In the genomic region with DNA sequence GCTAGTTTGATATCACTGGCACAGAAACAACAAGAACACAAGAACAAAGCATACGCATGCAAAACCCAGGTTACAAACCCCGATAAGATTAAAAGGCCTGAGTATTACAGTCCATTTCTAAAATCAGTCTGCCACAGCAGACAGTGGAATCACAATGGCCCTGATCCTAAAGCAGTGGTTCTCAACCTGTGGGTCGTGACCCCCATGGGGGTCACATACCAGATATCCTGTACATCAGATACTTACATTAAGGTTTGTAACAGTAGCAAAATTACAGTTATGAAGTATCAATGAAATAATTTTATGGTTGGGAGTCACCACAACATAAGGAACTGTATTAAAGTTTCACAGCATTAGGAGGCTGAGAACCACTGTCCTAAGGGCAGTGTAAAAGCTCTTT, we compare ENCODE assay signal across 27 mouse cellular contexts.
"Had no signal": no experiment of that assay in that cellular context is flagged by ENCODE, and none has a peak within 500 bp of the region (broad histone marks: within the 10 kb centered on the region; RNA-seq: fewer than 3 reads in every experiment).

No protein-coding gene starts in this region.

- H3K27me3 ChIP-seq: heart, embryonic 13.5 days; heart, embryonic 15.5 days; hindbrain, embryonic 12.5 days; intestine, embryonic 15.5 days; kidney, embryonic 15.5 days; limb, embryonic 12.5 days had no signal

- H3K27ac ChIP-seq: gastrocnemius, adult 2 months; heart, adult 2 months; heart, embryonic 13.5 days; heart, embryonic 15.5 days; hindbrain, embryonic 10.5 days; hindbrain, embryonic 12.5 days; hindbrain, embryonic 14.5 days; intestine, embryonic 15.5 days; kidney, embryonic 15.5 days; kidney, postnatal 0 days; left cerebral cortex, adult 2 months; limb, embryonic 10.5 days; limb, embryonic 12.5 days had no signal

- H3K9ac ChIP-seq: forebrain, postnatal 0 days; heart, embryonic 13.5 days; heart, embryonic 15.5 days; hindbrain, embryonic 12.5 days; hindbrain, embryonic 14.5 days; intestine, embryonic 15.5 days; kidney, embryonic 15.5 days; limb, embryonic 12.5 days had no signal

- H3K9me3 ChIP-seq: heart, embryonic 13.5 days; heart, embryonic 15.5 days; hindbrain, embryonic 10.5 days; hindbrain, embryonic 12.5 days; intestine, embryonic 15.5 days; kidney, embryonic 15.5 days; limb, embryonic 10.5 days; limb, embryonic 12.5 days had no signal

- DNase-seq: forebrain, postnatal 0 days; gastrocnemius, adult 2 months; gastrocnemius, postnatal 10 days; gastrocnemius, postnatal 25 days; heart, adult 2 months; heart, postnatal 14 days; heart, postnatal 36 days; kidney, adult 18-20 months; kidney, adult 8-10 months; kidney, postnatal 14 days; kidney, postnatal 36 days; layer of hippocampus, adult 9-11 months; lung, adult 2 months had no signal

- H3K4me2 ChIP-seq: heart, embryonic 13.5 days; heart, embryonic 15.5 days; hindbrain, embryonic 12.5 days; hindbrain, embryonic 14.5 days; intestine, embryonic 15.5 days; kidney, embryonic 15.5 days; limb, embryonic 12.5 days had no signal

- ATAC-seq: forebrain, postnatal 0 days; hindbrain, embryonic 16.5 days; inflammation-experienced regulatory T-cells, adult 6 months; intestine, embryonic 15.5 days; intestine, postnatal 0 days had no signal

- H3K36me3 ChIP-seq: heart, embryonic 13.5 days; heart, embryonic 15.5 days; hindbrain, embryonic 10.5 days; hindbrain, embryonic 12.5 days; intestine, embryonic 15.5 days; kidney, embryonic 15.5 days; limb, embryonic 10.5 days; limb, embryonic 12.5 days had no signal

- H3K4me3 ChIP-seq: gastrocnemius, adult 2 months; heart, adult 2 months; heart, embryonic 13.5 days; heart, embryonic 15.5 days; hindbrain, embryonic 10.5 days; hindbrain, embryonic 12.5 days; intestine, embryonic 15.5 days; kidney, embryonic 15.5 days; left cerebral cortex, adult 2 months; limb, embryonic 10.5 days; limb, embryonic 12.5 days had no signal
